Mouse (Mus musculus): ENCODE measurements around the gene Hoxc11.

DNA sequence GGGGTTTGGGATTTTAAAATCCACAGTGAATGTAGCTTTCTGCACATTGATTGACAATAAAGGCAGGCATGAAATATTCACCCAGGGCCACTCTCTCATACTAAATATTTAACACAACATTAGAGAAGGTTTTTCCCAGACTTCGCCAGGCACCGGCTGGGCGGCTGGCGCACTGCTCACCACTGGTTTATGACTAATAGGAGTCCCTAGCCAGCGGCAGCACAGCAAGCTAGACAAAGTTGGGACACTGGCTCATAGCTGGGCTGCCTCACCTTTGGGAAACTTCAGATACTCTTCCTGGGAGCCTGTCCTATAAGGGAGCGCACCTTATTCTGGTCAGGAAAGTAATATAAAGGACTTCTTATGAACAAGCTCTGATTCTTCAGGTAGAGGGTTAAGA lies 666 bp upstream of the Hoxc11 start:
- no peak for TF ChIP-seq CTCF (IDR thresholded peaks at IDR 0.05; ENCODE audit: low read depth)
- TF ChIP-seq EP300 (IDR thresholded peaks at IDR 0.05; ENCODE audit: low read depth) = no peak

Measured in heart, postnatal 0 days (tissue).